Mouse (Mus musculus) forebrain, embryonic 16.5 days (tissue): Measurements from ENCODE around the gene Trib3. TPM values are rescaled to one million over a fixed set of nuclear protein-coding genes. Genes with fewer than 3 reads are reported as not detected.

Experiments
- ATAC-seq: fragments of 200-750 bp; cut with Nextera tagmentation; 2 replicates; pipeline ENCODE4 v1.8.0; 2017; ENCODE audit warnings: mild to moderate bottlenecking, moderate library complexity
- H3K27ac ChIP-seq: fragments of 300-500 bp; sonication (generic); 2 replicates; pipeline ENCODE4 v1.5.1; 2014; ENCODE audit warnings: low read length, control low read depth
- H3K27me3 ChIP-seq: fragments of 300-500 bp; sonication (generic); replicated peaks from 2 replicates; pipeline ENCODE4 v1.6.1; 2014; ENCODE audit warnings: low read length; ENCODE audit not compliant: control insufficient read depth, insufficient read depth
- H3K36me3 ChIP-seq: fragments of 300-500 bp; sonication (generic); 2 replicates; pipeline ENCODE4 v1.6.1; 2014; ENCODE audit not compliant: control insufficient read depth, insufficient read depth
- H3K4me1 ChIP-seq: fragments of 300-500 bp; sonication (generic); replicated peaks from 2 replicates; pipeline ENCODE4 v1.6.1; 2014; ENCODE audit warnings: low read length; ENCODE audit not compliant: control insufficient read depth, insufficient read depth
- H3K4me2 ChIP-seq: fragments of 300-500 bp; sonication (generic); 2 replicates; pipeline ENCODE4 v1.6.1; 2014; ENCODE audit warnings: mild to moderate bottlenecking, low read length, control low read depth
- H3K4me3 ChIP-seq: fragments of 300-500 bp; sonication (generic); replicated peaks from 2 replicates; pipeline ENCODE4 v1.5.1; 2014; ENCODE audit warnings: mild to moderate bottlenecking, low read length, control low read depth
- H3K9ac ChIP-seq: fragments of 300-500 bp; sonication (generic); replicated peaks from 2 replicates; pipeline ENCODE4 v1.6.1; 2014; ENCODE audit warnings: low read depth, low read length, control low read depth
- H3K9me3 ChIP-seq: fragments of 300-500 bp; sonication (generic); 2 replicates; pipeline ENCODE4 v1.6.1; 2016; ENCODE audit warnings: low read length; ENCODE audit not compliant: control insufficient read depth
- WGBS: fragments of 180-500 bp; shearing (Covaris S2); extraction: QIAGEN DNeasy Blood & Tissue Kit; methylation state at CpG from one replicate; pipeline ENCODE4 v1.1.7; 2014; 5-methylcytosine and 5-hydroxymethylcytosine counted together
- polyA plus RNA-seq: library from polyadenylated mRNA; unstranded; fragments of >200 nt; fragmentation: Nextera tagmentation; extraction: Ambion mirVana; gene quantifications from 2 replicates; pipeline ENCODE4 v1.2.1, GENCODE M21; 2015

Trib3 gene
- polyA plus RNA-seq, 1 experiment from 2014 or later, result 1.9 TPM

- no peak overlapping the region for H3K4me3 ChIP-seq
- ATAC-seq, result no peak
Measured at GRCm38 (mm10) chr2:152323971-152324370, 19.9 kb downstream of the Trib3 start.

GRCm38 (mm10) chr2:152322198-152322597, 21.6 kb downstream of the Trib3 start:
- H3K4me3 ChIP-seq, result no peak overlapping the region
- no peaks in the 10 kb centered on the region for H3K4me1 ChIP-seq
- no peak overlapping the region for H3K4me2 ChIP-seq
- H3K9me3 ChIP-seq, result no peaks in the 10 kb centered on the region
- no peak overlapping the region for H3K9ac ChIP-seq
- no peak overlapping the region for H3K27ac ChIP-seq
- peaks cover 38% of the 10 kb centered on the region for H3K36me3 ChIP-seq
- WGBS, result 99% methylated on average over 6 of the region's 6 CpGs
- ATAC-seq, result no peak
- H3K27me3 ChIP-seq, result no peaks in the 10 kb centered on the region

More at GRCm38 (mm10) chr2:152323971-152324370, 19.9 kb downstream of the Trib3 start:
- no peaks in the 10 kb centered on the region for H3K4me1 ChIP-seq
- no peak overlapping the region for H3K4me2 ChIP-seq
- H3K9me3 ChIP-seq, result no peaks in the 10 kb centered on the region
- H3K36me3 ChIP-seq, result peaks cover 25% of the 10 kb centered on the region
- H3K9ac ChIP-seq, result no peak overlapping the region
- 97% methylated on average over 14 of the region's 14 CpGs for WGBS
- H3K27ac ChIP-seq, result no peak overlapping the region
- no peaks in the 10 kb centered on the region for H3K27me3 ChIP-seq

- Histone ChIP-seq H3K4me3 (no peak overlapping the region), H3K9ac (no peak overlapping the region), H3K36me3 (peaks cover 36% of the 10 kb centered on the region), H3K27ac (no peak overlapping the region), H3K27me3 (no peaks in the 10 kb centered on the region), H3K4me1 (no peaks in the 10 kb centered on the region), H3K9me3 (no peaks in the 10 kb centered on the region), H3K4me2 (no peak overlapping the region)
- ATAC-seq, result no peak
- 85% methylated on average over 5 of the region's 5 CpGs for WGBS
Measured at GRCm38 (mm10) chr2:152321558-152321957, 22.3 kb downstream of the Trib3 start.

DNA sequence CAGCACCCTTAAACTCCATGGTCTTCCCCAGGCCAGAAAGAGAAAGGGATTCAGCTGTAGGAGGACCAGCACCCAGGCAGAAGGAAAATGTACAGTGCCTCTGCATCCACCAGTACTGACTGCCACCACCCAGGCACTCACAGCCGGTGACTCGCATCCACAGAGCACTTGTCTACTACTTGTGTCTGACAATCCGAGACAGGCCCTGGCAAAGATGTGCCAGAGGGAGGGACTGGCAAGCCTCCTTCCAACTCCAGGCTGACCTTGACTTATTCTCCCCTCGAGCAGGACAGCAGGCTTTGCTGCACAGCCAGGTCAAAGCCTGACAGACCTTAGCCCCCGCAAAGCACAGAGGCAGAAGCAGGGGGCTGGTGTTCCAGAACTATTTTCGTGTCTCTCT, 26.8 kb downstream of the Trib3 start:
- H3K36me3 ChIP-seq, result peaks cover 38% of the 10 kb centered on the region
- 87% methylated on average over 6 of the region's 6 CpGs for WGBS

GRCm38 (mm10) chr2:152313926-152314325, 29.9 kb downstream of the Trib3 start:
- no peak overlapping the region for H3K27ac ChIP-seq
- H3K9me3 ChIP-seq, result no peaks in the 10 kb centered on the region
- no peak overlapping the region for H3K9ac ChIP-seq
- no peak overlapping the region for H3K4me3 ChIP-seq
- H3K36me3 ChIP-seq, result peaks cover 55% of the 10 kb centered on the region
- 91% methylated on average over 6 of the region's 6 CpGs for WGBS
- no peaks in the 10 kb centered on the region for H3K27me3 ChIP-seq
- ATAC-seq, result no peak
- H3K4me1 ChIP-seq, result no peaks in the 10 kb centered on the region
- H3K4me2 ChIP-seq, result no peak overlapping the region

More for the DNA sequence above, 26.8 kb downstream of the Trib3 start:
- ATAC-seq, result no peak
- Histone ChIP-seq H3K9me3 (no peaks in the 10 kb centered on the region), H3K9ac (no peak overlapping the region), H3K4me1 (no peaks in the 10 kb centered on the region), H3K4me2 (no peak overlapping the region), H3K4me3 (no peak overlapping the region), H3K27ac (no peak overlapping the region), H3K27me3 (no peaks in the 10 kb centered on the region)

DNA sequence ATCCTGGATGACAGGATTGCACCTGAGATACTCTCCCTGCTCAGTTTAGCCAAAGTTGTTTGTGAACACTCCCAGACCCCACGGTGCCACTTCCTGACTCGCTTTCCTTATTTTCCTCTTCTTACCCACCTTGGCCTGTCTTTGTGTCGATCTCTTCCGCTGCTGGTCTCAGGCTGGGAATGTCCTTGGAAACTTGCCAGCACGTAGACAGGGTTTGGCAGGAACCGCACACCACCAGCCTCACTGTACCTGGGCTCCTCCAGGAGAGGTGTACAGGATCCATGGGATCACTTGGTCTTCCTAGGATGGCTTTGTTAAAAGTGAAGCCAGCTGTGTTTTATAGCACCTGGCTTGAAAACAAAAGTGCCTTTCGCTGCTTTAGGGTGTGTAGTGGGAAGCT, 30.8 kb downstream of the Trib3 start:
- ATAC-seq, result no peak
- no peaks in the 10 kb centered on the region for H3K9me3 ChIP-seq
- H3K4me1 ChIP-seq, result no peaks in the 10 kb centered on the region
- peaks cover 55% of the 10 kb centered on the region for H3K36me3 ChIP-seq
- no peak overlapping the region for H3K4me3 ChIP-seq
- no peak overlapping the region for H3K27ac ChIP-seq
- no peaks in the 10 kb centered on the region for H3K27me3 ChIP-seq
- no peak overlapping the region for H3K4me2 ChIP-seq
- WGBS, result 58% methylated on average over 7 of the region's 7 CpGs
- H3K9ac ChIP-seq, result no peak overlapping the region

DNA sequence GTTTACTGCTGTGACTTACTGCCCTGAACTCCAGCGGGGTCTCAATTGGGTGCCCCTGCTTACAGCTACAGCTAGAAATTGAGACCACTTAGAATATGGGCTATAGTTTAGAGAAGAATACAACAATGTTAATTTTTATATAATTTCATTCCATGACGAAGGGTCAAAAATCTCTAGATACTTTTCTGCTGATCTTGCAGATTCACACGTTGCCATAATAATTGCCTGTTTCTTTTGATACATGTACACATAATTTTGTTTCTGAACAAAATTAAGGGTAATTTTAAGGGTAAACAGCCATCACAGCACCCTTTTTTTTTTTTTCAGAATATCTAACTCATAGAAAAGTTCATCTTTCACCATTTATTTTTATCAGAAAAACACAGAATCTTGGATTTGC, 36.6 kb downstream of the Trib3 start:
- H3K27ac ChIP-seq, result no peak overlapping the region
- no peak overlapping the region for H3K4me3 ChIP-seq
- peaks cover 58% of the 10 kb centered on the region for H3K36me3 ChIP-seq
- H3K27me3 ChIP-seq, result no peaks in the 10 kb centered on the region
- WGBS, result 92% methylated on average over 3 of the region's 3 CpGs
- ATAC-seq, result no peak
- no peaks in the 10 kb centered on the region for H3K9me3 ChIP-seq
- no peaks in the 10 kb centered on the region for H3K4me1 ChIP-seq
- no peak overlapping the region for H3K4me2 ChIP-seq
- H3K9ac ChIP-seq, result no peak overlapping the region

GRCm38 (mm10) chr2:152305480-152305879, 38.4 kb downstream of the Trib3 start:
- Histone ChIP-seq H3K27me3 (no peaks in the 10 kb centered on the region), H3K4me2 (no peak overlapping the region), H3K27ac (no peak overlapping the region), H3K9ac (no peak overlapping the region), H3K9me3 (no peaks in the 10 kb centered on the region), H3K4me3 (no peak overlapping the region), H3K36me3 (peaks cover 47% of the 10 kb centered on the region), H3K4me1 (no peaks in the 10 kb centered on the region)
- ATAC-seq, result no peak
- WGBS, result 95% methylated on average over 6 of the region's 6 CpGs

- no peak overlapping the region for H3K4me2 ChIP-seq
- H3K36me3 ChIP-seq, result peaks cover 38% of the 10 kb centered on the region
- no peak for ATAC-seq
- no peaks in the 10 kb centered on the region for H3K4me1 ChIP-seq
- H3K9me3 ChIP-seq, result no peaks in the 10 kb centered on the region
- 89% methylated on average over 5 of the region's 5 CpGs for WGBS
- no peak overlapping the region for H3K4me3 ChIP-seq
- H3K27ac ChIP-seq, result no peak overlapping the region
- H3K9ac ChIP-seq, result no peak overlapping the region
- H3K27me3 ChIP-seq, result no peaks in the 10 kb centered on the region
Measured at GRCm38 (mm10) chr2:152303781-152304180, 40.1 kb downstream of the Trib3 start.

GRCm38 (mm10) chr2:152302862-152303261, 41.0 kb downstream of the Trib3 start:
- ATAC-seq, result no peak
- H3K4me2 ChIP-seq, result no peak overlapping the region
- H3K27ac ChIP-seq, result no peak overlapping the region
- peaks cover 29% of the 10 kb centered on the region for H3K36me3 ChIP-seq
- no peaks in the 10 kb centered on the region for H3K27me3 ChIP-seq
- H3K9ac ChIP-seq, result no peak overlapping the region
- 91% methylated on average over 2 of the region's 2 CpGs for WGBS
- no peaks in the 10 kb centered on the region for H3K9me3 ChIP-seq
- no peaks in the 10 kb centered on the region for H3K4me1 ChIP-seq
- H3K4me3 ChIP-seq, result no peak overlapping the region
